Mouse (Mus musculus): Measurements from ENCODE around the gene Sqor. TPM values are rescaled to one million over a fixed set of nuclear protein-coding genes. Genes with fewer than 3 reads are reported as not detected.

Sqor gene
- polyA plus RNA-seq, 1 experiment from 2014 or later, result 3.6 TPM

GRCm38 (mm10) chr2:122789311-122789710 lies 24.3 kb downstream of the Sqor start:
- Histone ChIP-seq H3K36me3 (no peaks in the 10 kb centered on the region), H3K4me2 (replicated peaks) (no peak overlapping the region), H3K9ac (replicated peaks) (no peak overlapping the region), H3K9me3 (no peaks in the 10 kb centered on the region), H3K27me3 (no peaks in the 10 kb centered on the region), H3K4me3 (no peak overlapping the region), H3K27ac (replicated peaks) (no peak overlapping the region), H3K4me1 (no peaks in the 10 kb centered on the region)
- WGBS, result 88% methylated on average over 7 of the region's 7 CpGs
- ATAC-seq (ENCODE audit: low FRiP score, low read depth), result no peak

GRCm38 (mm10) chr2:122789730-122790129 lies 24.7 kb downstream of the Sqor start:
- no peak overlapping the region for H3K4me3 ChIP-seq
- H3K27ac ChIP-seq (replicated peaks), result no peak overlapping the region
- ATAC-seq (ENCODE audit: low FRiP score, low read depth), result no peak
- H3K4me2 ChIP-seq (replicated peaks), result no peak overlapping the region
- no peak overlapping the region for H3K9ac ChIP-seq (replicated peaks)
- H3K4me1 ChIP-seq, result no peaks in the 10 kb centered on the region
- no peaks in the 10 kb centered on the region for H3K9me3 ChIP-seq
- H3K36me3 ChIP-seq, result no peaks in the 10 kb centered on the region
- H3K27me3 ChIP-seq, result no peaks in the 10 kb centered on the region
- WGBS, result 77% methylated on average over 6 of the region's 6 CpGs

- no peaks in the 10 kb centered on the region for H3K9me3 ChIP-seq
- no peaks in the 10 kb centered on the region for H3K27me3 ChIP-seq
- no peak overlapping the region for H3K4me2 ChIP-seq (replicated peaks)
- no peaks in the 10 kb centered on the region for H3K4me1 ChIP-seq
- no peak overlapping the region for H3K27ac ChIP-seq (replicated peaks)
- no peaks in the 10 kb centered on the region for H3K36me3 ChIP-seq
- 73% methylated on average over 6 of the region's 6 CpGs for WGBS
- H3K4me3 ChIP-seq, result no peak overlapping the region
- ATAC-seq (ENCODE audit: low FRiP score, low read depth), result no peak
- H3K9ac ChIP-seq (replicated peaks), result no peak overlapping the region
Observed at GRCm38 (mm10) chr2:122804392-122804791, 39.4 kb downstream of the Sqor start.

GRCm38 (mm10) chr2:122806040-122806439 lies 41.0 kb downstream of the Sqor start:
- WGBS, result 94% methylated on average over 3 of the region's 3 CpGs
- no peaks in the 10 kb centered on the region for H3K4me1 ChIP-seq
- H3K9me3 ChIP-seq, result no peaks in the 10 kb centered on the region
- no peak overlapping the region for H3K9ac ChIP-seq (replicated peaks)
- ATAC-seq (ENCODE audit: low FRiP score, low read depth), result no peak
- H3K4me2 ChIP-seq (replicated peaks), result no peak overlapping the region
- H3K4me3 ChIP-seq, result no peak overlapping the region
- no peaks in the 10 kb centered on the region for H3K36me3 ChIP-seq
- H3K27ac ChIP-seq (replicated peaks), result no peak overlapping the region
- H3K27me3 ChIP-seq, result no peaks in the 10 kb centered on the region

- Histone ChIP-seq H3K4me2 (replicated peaks) (no peak overlapping the region), H3K9ac (replicated peaks) (no peak overlapping the region), H3K36me3 (no peaks in the 10 kb centered on the region), H3K4me1 (no peaks in the 10 kb centered on the region), H3K27ac (replicated peaks) (no peak overlapping the region), H3K9me3 (no peaks in the 10 kb centered on the region), H3K27me3 (no peaks in the 10 kb centered on the region), H3K4me3 (no peak overlapping the region)
- ATAC-seq (ENCODE audit: low FRiP score, low read depth), result no peak
- 78% methylated on average over 4 of the region's 4 CpGs for WGBS
Observed at GRCm38 (mm10) chr2:122809027-122809426, 44.0 kb downstream of the Sqor start.

- no peaks in the 10 kb centered on the region for H3K27me3 ChIP-seq
- no peaks in the 10 kb centered on the region for H3K4me1 ChIP-seq
- H3K9ac ChIP-seq (replicated peaks), result no peak overlapping the region
- 91% methylated on average over 2 of the region's 2 CpGs for WGBS
- no peaks in the 10 kb centered on the region for H3K9me3 ChIP-seq
- no peak for ATAC-seq (ENCODE audit: low FRiP score, low read depth)
- H3K36me3 ChIP-seq, result no peaks in the 10 kb centered on the region
- no peak overlapping the region for H3K4me3 ChIP-seq
- H3K27ac ChIP-seq (replicated peaks), result no peak overlapping the region
- no peak overlapping the region for H3K4me2 ChIP-seq (replicated peaks)
Observed at GRCm38 (mm10) chr2:122816986-122817385, 51.9 kb downstream of the Sqor start.

GRCm38 (mm10) chr2:122821246-122821645 lies 56.2 kb downstream of the Sqor start:
- 0 out of 2 replicates have a peak, but pooled peaks cover 5% of the 10 kb centered on the region for H3K4me1 ChIP-seq
- no peak overlapping the region for H3K27ac ChIP-seq (replicated peaks)
- no peak overlapping the region for H3K4me2 ChIP-seq (replicated peaks)
- H3K9ac ChIP-seq (replicated peaks), result no peak overlapping the region
- no peak overlapping the region for H3K4me3 ChIP-seq
- 75% methylated on average over 2 of the region's 2 CpGs for WGBS
- H3K36me3 ChIP-seq, result no peaks in the 10 kb centered on the region
- H3K9me3 ChIP-seq, result no peaks in the 10 kb centered on the region
- no peak for ATAC-seq (ENCODE audit: low FRiP score, low read depth)
- H3K27me3 ChIP-seq, result no peaks in the 10 kb centered on the region

GRCm38 (mm10) chr2:122825406-122826236 lies 60.6 kb downstream of the Sqor start:
- Histone ChIP-seq H3K27me3 (no peaks in the 10 kb centered on the region), H3K27ac (replicated peaks) (peak overlapping the region; percentile 50), H3K4me1 (0 out of 2 replicates have a peak, but pooled peaks cover 5% of the 10 kb centered on the region), H3K9ac (replicated peaks) (no peak overlapping the region), H3K9me3 (no peaks in the 10 kb centered on the region), H3K4me2 (replicated peaks) (peak overlapping the region; percentile 30), H3K36me3 (no peaks in the 10 kb centered on the region), H3K4me3 (no peak overlapping the region)
- WGBS, result 37% methylated on average over 19 of the region's 19 CpGs
- ATAC-seq (ENCODE audit: low FRiP score, low read depth), result peak; percentile 74

GRCm38 (mm10) chr2:122826302-122826701 lies 61.3 kb downstream of the Sqor start:
- H3K36me3 ChIP-seq, result no peaks in the 10 kb centered on the region
- 41% methylated on average over 3 of the region's 3 CpGs for WGBS
- H3K27ac ChIP-seq (replicated peaks), result 0 out of 2 replicates have a peak overlapping the region, but pooled peaks have one; percentile 50
- ATAC-seq (ENCODE audit: low FRiP score, low read depth), result no peak
- no peak overlapping the region for H3K4me2 ChIP-seq (replicated peaks)
- no peak overlapping the region for H3K9ac ChIP-seq (replicated peaks)
- no peaks in the 10 kb centered on the region for H3K27me3 ChIP-seq
- H3K4me3 ChIP-seq, result no peak overlapping the region
- 0 out of 2 replicates have a peak, but pooled peaks cover 5% of the 10 kb centered on the region for H3K4me1 ChIP-seq
- H3K9me3 ChIP-seq, result no peaks in the 10 kb centered on the region

GRCm38 (mm10) chr2:122854636-122855035 lies 89.6 kb downstream of the Sqor start:
- H3K27ac ChIP-seq (replicated peaks), result 0 out of 2 replicates have a peak overlapping the region, but pooled peaks have one; percentile 42
- no peak overlapping the region for H3K4me2 ChIP-seq (replicated peaks)
- H3K9ac ChIP-seq (replicated peaks), result no peak overlapping the region
- no peaks in the 10 kb centered on the region for H3K9me3 ChIP-seq
- H3K4me1 ChIP-seq, result peaks cover 3% of the 10 kb centered on the region; the same call in 1 of the 2 replicates
- ATAC-seq (ENCODE audit: low FRiP score, low read depth), result no peak
- no peaks in the 10 kb centered on the region for H3K36me3 ChIP-seq
- 42% methylated on average over 4 of the region's 4 CpGs for WGBS
- H3K27me3 ChIP-seq, result no peaks in the 10 kb centered on the region
- no peak overlapping the region for H3K4me3 ChIP-seq

- H3K27ac ChIP-seq (replicated peaks), result no peak overlapping the region
- no peak overlapping the region for H3K4me2 ChIP-seq (replicated peaks)
- 67% methylated on average over 3 of the region's 3 CpGs for WGBS
- H3K4me1 ChIP-seq, result peaks cover 3% of the 10 kb centered on the region; the same call in 1 of the 2 replicates
- no peak overlapping the region for H3K4me3 ChIP-seq
- H3K9ac ChIP-seq (replicated peaks), result no peak overlapping the region
- H3K36me3 ChIP-seq, result no peaks in the 10 kb centered on the region
- no peaks in the 10 kb centered on the region for H3K27me3 ChIP-seq
- no peaks in the 10 kb centered on the region for H3K9me3 ChIP-seq
- ATAC-seq (ENCODE audit: low FRiP score, low read depth), result no peak
Observed at GRCm38 (mm10) chr2:122855354-122855753, 90.3 kb downstream of the Sqor start.
